Mouse (Mus musculus) stomach, postnatal 0 days (tissue): ENCODE data around the gene Spag4. TPM values are rescaled to one million over a fixed set of nuclear protein-coding genes. Genes with fewer than 3 reads are reported as not detected.
A peak's percentile ranks its signal among the peaks of the same experiment; 100 is the strongest.

Experiments
- ATAC-seq: fragments of 200-750 bp; cut with Nextera tagmentation; 2 replicates; pipeline ENCODE4 v1.8.0; 2017; ENCODE audit not compliant: low FRiP score, low TSS enrichment
- DNase-seq: peaks from one replicate; pipeline ENCODE4 v3.0.0-alpha.2; 2016; ENCODE audit warnings: low spot score
- H3K27ac ChIP-seq: fragments of 300-500 bp; sonication (generic); replicated peaks from 2 replicates; pipeline ENCODE4 v1.5.1; 2014; ENCODE audit warnings: mild to moderate bottlenecking, control low read depth
- H3K27me3 ChIP-seq: fragments of 300-500 bp; sonication (generic); 2 replicates; pipeline ENCODE4 v1.6.1; 2014; ENCODE audit warnings: low read length; ENCODE audit not compliant: control insufficient read depth, insufficient read depth
- H3K36me3 ChIP-seq: fragments of 300-500 bp; sonication (generic); 2 replicates; pipeline ENCODE4 v1.6.1; 2014; ENCODE audit warnings: low read length, mixed read lengths; ENCODE audit not compliant: control insufficient read depth, insufficient read depth
- H3K4me1 ChIP-seq: fragments of 300-500 bp; sonication (generic); replicated peaks from 2 replicates; pipeline ENCODE4 v1.6.1; 2014; ENCODE audit warnings: antibody characterized with exemption; ENCODE audit not compliant: control insufficient read depth, insufficient read depth
- H3K4me2 ChIP-seq: fragments of 300-500 bp; sonication (generic); replicated peaks from 2 replicates; pipeline ENCODE4 v1.6.1; 2014; ENCODE audit warnings: low read depth, mild to moderate bottlenecking, control low read depth, moderate library complexity
- H3K4me3 ChIP-seq: fragments of 300-500 bp; sonication (generic); 2 replicates; pipeline ENCODE4 v1.5.1; 2014; ENCODE audit warnings: low read depth, low read length, control low read depth
- H3K9ac ChIP-seq: fragments of 300-500 bp; sonication (generic); 2 replicates; pipeline ENCODE4 v1.6.1; 2014; ENCODE audit warnings: mild to moderate bottlenecking, low read length, control low read depth, mixed read lengths
- H3K9me3 ChIP-seq: fragments of 300-500 bp; sonication (generic); 2 replicates; pipeline ENCODE4 v1.6.1; 2016; ENCODE audit warnings: low read length; ENCODE audit not compliant: control insufficient read depth
- CTCF ChIP-seq: IDR thresholded peaks from 2 replicates; pipeline ENCODE4 v1.5.1; 2016; ENCODE audit warnings: antibody characterized with exemption, low read depth, mild to moderate bottlenecking, moderate library complexity
- EP300 ChIP-seq: optimal IDR thresholded peaks from 2 replicates; pipeline ENCODE3; 2016; ENCODE audit warnings: antibody characterized with exemption
- WGBS: fragments of 180-500 bp; shearing (Covaris S2); extraction: QIAGEN DNeasy Blood & Tissue Kit; methylation state at CpG from one replicate; pipeline ENCODE4 v1.1.7; 2014; 5-methylcytosine and 5-hydroxymethylcytosine counted together
- polyA plus RNA-seq: library from polyadenylated mRNA; unstranded; fragments of >200 nt; fragmentation: Nextera tagmentation; extraction: Ambion mirVana; gene quantifications from 2 replicates; pipeline ENCODE4 v1.2.1, GENCODE M21; 2015

Gene Spag4
- polyA plus RNA-seq, 1 experiment from 2014 or later: 2.7 TPM

DNA sequence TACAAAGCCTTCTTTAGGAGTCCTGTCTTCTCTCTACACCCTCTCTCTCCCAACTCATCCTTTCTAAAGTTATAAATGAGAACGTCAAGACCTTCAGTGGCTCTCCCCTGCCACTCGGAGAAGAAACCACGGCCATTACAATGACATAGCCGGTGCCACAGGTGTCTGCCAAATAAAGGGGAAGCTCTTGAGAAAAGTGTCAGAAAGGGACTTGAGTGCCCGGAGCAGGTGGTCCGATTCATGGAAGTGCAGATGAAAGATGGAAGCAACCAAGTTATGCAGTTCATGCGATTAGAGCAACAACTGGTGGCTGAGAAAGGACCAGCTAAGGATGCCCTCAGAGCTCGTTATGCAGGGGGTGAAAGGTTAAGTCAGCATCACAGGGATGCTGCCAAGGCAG, 22.1 kb upstream of the Spag4 start:
- H3K4me3 ChIP-seq: no peak overlapping the region
- H3K27me3 ChIP-seq: no peaks in the 10 kb centered on the region
- no peak overlapping the region for H3K9ac ChIP-seq
- TF ChIP-seq EP300: no peak
- DNase-seq (no peak), ATAC-seq (no peak)
- H3K27ac ChIP-seq: no peak overlapping the region
- H3K9me3 ChIP-seq: no peaks in the 10 kb centered on the region
- H3K4me2 ChIP-seq: no peak overlapping the region
- 80% methylated on average over 8 of the region's 8 CpGs for WGBS
- H3K36me3 ChIP-seq: no peaks in the 10 kb centered on the region
- H3K4me1 ChIP-seq: no peaks in the 10 kb centered on the region

- ATAC-seq (peak; percentile 44; the same call in 1 of the 2 replicates), DNase-seq (peak; percentile 67)
- 8% methylated on average over 19 of the region's 19 CpGs for WGBS
- peak overlapping the region; percentile 36 for H3K4me2 ChIP-seq
- 0 out of 2 replicates have a peak overlapping the region, but pooled peaks have one; percentile 10 for H3K4me3 ChIP-seq
- H3K9ac ChIP-seq: no peak overlapping the region
- no peaks in the 10 kb centered on the region for H3K36me3 ChIP-seq
- no peaks in the 10 kb centered on the region for H3K4me1 ChIP-seq
- H3K9me3 ChIP-seq: no peaks in the 10 kb centered on the region
- peak overlapping the region; percentile 18; the same call in 1 of the 2 replicates for H3K27ac ChIP-seq
- no peak for TF ChIP-seq EP300
- TF ChIP-seq CTCF: no peak
- H3K27me3 ChIP-seq: no peaks in the 10 kb centered on the region
These were observed 17.0 kb upstream of the Spag4 start for GRCm38 (mm10) chr2:156047929-156048328.

- DNase-seq: peak; percentile 92
- Histone ChIP-seq H3K4me2 (peak within 1 kb of the TSS; percentile 34), H3K4me3 (peak within 1 kb of the TSS; percentile 17; the same call in 1 of the 2 replicates), H3K36me3 (no peaks in the 10 kb centered on the region), H3K4me1 (no peaks in the 10 kb centered on the region), H3K27me3 (no peaks in the 10 kb centered on the region), H3K9ac (peak within 1 kb of the TSS; percentile 23; the same call in 1 of the 2 replicates), H3K27ac (peak within 1 kb of the TSS; percentile 67), H3K9me3 (no peaks in the 10 kb centered on the region)
- TF ChIP-seq EP300 (no peak), CTCF (0 out of 2 replicates have a peak, but pooled peaks have one; percentile 7)
- ATAC-seq: peak; percentile 95
- WGBS: 63% methylated on average over 9 of the region's 9 CpGs
These were observed 12.2 kb upstream of the Spag4 start, which contains the start of gene Fer1l4 for GRCm38 (mm10) chr2:156052816-156053215. Gene Fer1l4 (minus strand): TSS chr2:156052947.

DNA sequence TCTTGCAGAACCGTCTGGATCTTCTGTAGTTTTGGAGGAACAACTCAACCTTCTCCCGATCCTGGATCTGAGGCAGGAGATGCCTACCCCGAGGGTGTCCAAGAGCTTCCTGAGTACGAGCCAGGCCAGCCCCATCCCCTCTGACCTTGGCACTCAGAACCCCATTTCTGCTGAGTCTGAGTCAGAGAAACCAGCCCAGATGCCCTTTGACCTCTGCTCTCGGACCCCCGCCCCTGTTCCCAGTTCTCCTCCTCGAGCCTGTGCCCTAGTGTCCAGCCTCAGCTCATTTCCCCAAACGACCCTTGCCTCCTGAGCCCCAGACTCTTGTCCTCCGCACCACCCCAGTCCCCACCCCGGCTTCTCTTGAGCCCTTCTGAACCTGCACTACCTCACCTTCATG, 1.2 kb downstream of the Spag4 start:
- peak overlapping the region; percentile 63 for H3K4me3 ChIP-seq
- TF ChIP-seq CTCF: no peak
- TF ChIP-seq EP300: no peak
- WGBS: 38% methylated on average over 10 of the region's 10 CpGs
- H3K4me2 ChIP-seq: peak overlapping the region; percentile 98
- H3K9me3 ChIP-seq: no peaks in the 10 kb centered on the region
- DNase-seq (no peak), ATAC-seq (peak; percentile 8; the same call in 1 of the 2 replicates)
- H3K4me1 ChIP-seq: no peaks in the 10 kb centered on the region
- H3K27me3 ChIP-seq: no peaks in the 10 kb centered on the region
- peak overlapping the region; percentile 67 for H3K9ac ChIP-seq
- no peaks in the 10 kb centered on the region for H3K36me3 ChIP-seq
- H3K27ac ChIP-seq: no peak overlapping the region

GRCm38 (mm10) chr2:156067916-156068315, 2.9 kb downstream of the Spag4 start:
- Histone ChIP-seq H3K27ac (no peak overlapping the region), H3K4me2 (no peak overlapping the region), H3K36me3 (0 out of 2 replicates have a peak, but pooled peaks cover 3% of the 10 kb centered on the region), H3K9ac (no peak overlapping the region), H3K4me3 (no peak overlapping the region), H3K27me3 (no peaks in the 10 kb centered on the region), H3K9me3 (no peaks in the 10 kb centered on the region), H3K4me1 (no peaks in the 10 kb centered on the region)
- 87% methylated on average over 10 of the region's 10 CpGs for WGBS
- ATAC-seq: no peak
- TF ChIP-seq CTCF (no peak), EP300 (no peak)
- DNase-seq: no peak

- no peak overlapping the region for H3K9ac ChIP-seq
- no peak overlapping the region for H3K27ac ChIP-seq
- 94% methylated on average over 10 of the region's 10 CpGs for WGBS
- H3K9me3 ChIP-seq: no peaks in the 10 kb centered on the region
- no peak for TF ChIP-seq CTCF
- no peak for TF ChIP-seq EP300
- no peaks in the 10 kb centered on the region for H3K27me3 ChIP-seq
- DNase-seq: no peak
- ATAC-seq: no peak
- H3K4me3 ChIP-seq: no peak overlapping the region
- peaks cover 21% of the 10 kb centered on the region for H3K36me3 ChIP-seq
- H3K4me2 ChIP-seq: no peak overlapping the region
- no peaks in the 10 kb centered on the region for H3K4me1 ChIP-seq
These were observed 6.3 kb downstream of the Spag4 start for GRCm38 (mm10) chr2:156071236-156071635.
